Mouse (Mus musculus): Measurements from ENCODE around the gene Sh2b2. TPM values are rescaled to one million over a fixed set of nuclear protein-coding genes. Genes with fewer than 3 reads are reported as not detected.
A peak's percentile ranks its signal among the peaks of the same experiment; 100 is the strongest.
"Not testable (repeated sequence)": the region's sequence is repeated elsewhere in the genome, so short reads cannot be mapped to it uniquely, and the experiment has no call there.

Gene Sh2b2
- polyA plus RNA-seq, 1 experiment from 2014 or later, result 28.0 TPM

GRCm38 (mm10) chr5:136230348-136231035 is 15.9 kb downstream of the Sh2b2 start:
- Histone ChIP-seq H3K27ac (no peak overlapping the region), H3K4me3 (no peak overlapping the region), H3K9ac (no peak overlapping the region), H3K27me3 (replicated peaks) (no peaks in the 10 kb centered on the region), H3K4me2 (replicated peaks) (no peak overlapping the region), H3K4me1 (peaks cover 28% of the 10 kb centered on the region), H3K9me3 (no peaks in the 10 kb centered on the region), H3K36me3 (peaks cover 45% of the 10 kb centered on the region)
- 0 out of 2 replicates have a peak, but pooled peaks have one; percentile 33 for ATAC-seq (ENCODE audit: low FRiP score, low read depth)
- 59% methylated on average over 4 of the region's 4 CpGs for WGBS

- H3K27me3 ChIP-seq (replicated peaks), result no peaks in the 10 kb centered on the region
- H3K36me3 ChIP-seq, result peaks cover 72% of the 10 kb centered on the region
- no peak overlapping the region for H3K4me3 ChIP-seq
- H3K9me3 ChIP-seq, result no peaks in the 10 kb centered on the region
- peaks cover 11% of the 10 kb centered on the region; the same call in 1 of the 2 replicates for H3K4me1 ChIP-seq
- no peak overlapping the region for H3K27ac ChIP-seq
- H3K4me2 ChIP-seq (replicated peaks), result no peak overlapping the region
- H3K9ac ChIP-seq, result no peak overlapping the region
- WGBS, result 81% methylated on average over 7 of the region's 7 CpGs
- ATAC-seq (ENCODE audit: low FRiP score, low read depth), result no peak
These were observed 20.0 kb downstream of the Sh2b2 start for GRCm38 (mm10) chr5:136226246-136226876.

GRCm38 (mm10) chr5:136218585-136218984 is 27.8 kb downstream of the Sh2b2 start:
- no peak for ATAC-seq (ENCODE audit: low FRiP score, low read depth)
- no peak overlapping the region for H3K4me3 ChIP-seq
- 86% methylated on average over 12 of the region's 12 CpGs for whole genome bisulfite sequencing
- H3K4me2 ChIP-seq (replicated peaks), result no peak overlapping the region
- H3K27ac ChIP-seq, result no peak overlapping the region
- no peaks in the 10 kb centered on the region for H3K9me3 ChIP-seq
- H3K27me3 ChIP-seq (replicated peaks), result no peaks in the 10 kb centered on the region
- no peak overlapping the region for H3K9ac ChIP-seq
- H3K4me1 ChIP-seq, result no peaks in the 10 kb centered on the region
- peaks cover 41% of the 10 kb centered on the region for H3K36me3 ChIP-seq

GRCm38 (mm10) chr5:136217932-136218381 is 28.4 kb downstream of the Sh2b2 start:
- Histone ChIP-seq H3K4me1 (no peaks in the 10 kb centered on the region), H3K9me3 (no peaks in the 10 kb centered on the region), H3K36me3 (peaks cover 35% of the 10 kb centered on the region), H3K4me3 (no peak overlapping the region), H3K9ac (no peak overlapping the region), H3K27ac (no peak overlapping the region), H3K27me3 (replicated peaks) (no peaks in the 10 kb centered on the region), H3K4me2 (replicated peaks) (no peak overlapping the region)
- WGBS, result 72% methylated on average over 4 of the region's 4 CpGs
- ATAC-seq (ENCODE audit: low FRiP score, low read depth), result no peak

GRCm38 (mm10) chr5:136217004-136217665 is 29.2 kb downstream of the Sh2b2 start:
- ATAC-seq (ENCODE audit: low FRiP score, low read depth), result no peak
- 87% methylated on average over 18 of the region's 18 CpGs for WGBS
- Histone ChIP-seq H3K36me3 (peaks cover 33% of the 10 kb centered on the region), H3K9me3 (no peaks in the 10 kb centered on the region), H3K27me3 (replicated peaks) (no peaks in the 10 kb centered on the region), H3K4me3 (no peak overlapping the region), H3K4me1 (no peaks in the 10 kb centered on the region), H3K9ac (no peak overlapping the region; the same call in 1 of the 2 replicates), H3K4me2 (replicated peaks) (no peak overlapping the region), H3K27ac (no peak overlapping the region)

- Histone ChIP-seq H3K4me3 (no peak overlapping the region), H3K27me3 (replicated peaks) (no peaks in the 10 kb centered on the region), H3K9me3 (no peaks in the 10 kb centered on the region), H3K4me2 (replicated peaks) (no peak overlapping the region), H3K9ac (no peak overlapping the region), H3K4me1 (no peaks in the 10 kb centered on the region), H3K27ac (no peak overlapping the region), H3K36me3 (peaks cover 23% of the 10 kb centered on the region; the same call in 1 of the 2 replicates)
- WGBS, result 87% methylated on average over 5 of the region's 5 CpGs
- ATAC-seq (ENCODE audit: low FRiP score, low read depth), result no peak
These were observed 30.4 kb downstream of the Sh2b2 start for GRCm38 (mm10) chr5:136215958-136216357.

- Histone ChIP-seq H3K9me3 (no peaks in the 10 kb centered on the region), H3K27ac (no peak overlapping the region), H3K4me3 (no peak overlapping the region), H3K4me2 (replicated peaks) (no peak overlapping the region), H3K4me1 (no peaks in the 10 kb centered on the region), H3K9ac (no peak overlapping the region), H3K27me3 (replicated peaks) (no peaks in the 10 kb centered on the region), H3K36me3 (peaks cover 16% of the 10 kb centered on the region; the same call in 1 of the 2 replicates)
- WGBS, result 91% methylated on average over 3 of the region's 3 CpGs
- no peak for ATAC-seq (ENCODE audit: low FRiP score, low read depth)
These were observed 31.1 kb downstream of the Sh2b2 start for GRCm38 (mm10) chr5:136215211-136215610.

- Histone ChIP-seq H3K4me3 (no peak overlapping the region), H3K4me1 (no peaks in the 10 kb centered on the region), H3K9ac (no peak overlapping the region), H3K27me3 (replicated peaks) (no peaks in the 10 kb centered on the region), H3K36me3 (peaks cover 3% of the 10 kb centered on the region; the same call in 1 of the 2 replicates), H3K4me2 (replicated peaks) (no peak overlapping the region), H3K9me3 (no peaks in the 10 kb centered on the region), H3K27ac (no peak overlapping the region)
- 82% methylated on average over 5 of the region's 5 CpGs for WGBS
- ATAC-seq (ENCODE audit: low FRiP score, low read depth), result no peak
These were observed 32.6 kb downstream of the Sh2b2 start for GRCm38 (mm10) chr5:136213716-136214115.

GRCm38 (mm10) chr5:136212716-136213115 is 33.6 kb downstream of the Sh2b2 start:
- WGBS, result 91% methylated on average over 11 of the region's 11 CpGs
- no peaks in the 10 kb centered on the region for H3K27me3 ChIP-seq (replicated peaks)
- H3K9ac ChIP-seq, result no peak overlapping the region
- H3K9me3 ChIP-seq, result no peaks in the 10 kb centered on the region
- no peaks in the 10 kb centered on the region for H3K36me3 ChIP-seq
- H3K4me3 ChIP-seq, result no peak overlapping the region
- no peak overlapping the region for H3K4me2 ChIP-seq (replicated peaks)
- no peaks in the 10 kb centered on the region for H3K4me1 ChIP-seq
- no peak for ATAC-seq (ENCODE audit: low FRiP score, low read depth)
- no peak overlapping the region for H3K27ac ChIP-seq

GRCm38 (mm10) chr5:136211341-136212102 is 34.8 kb downstream of the Sh2b2 start:
- not testable (repeated sequence) for H3K36me3 ChIP-seq; H3K4me1 ChIP-seq; H3K9me3 ChIP-seq; H3K27ac ChIP-seq; H3K4me2 ChIP-seq (replicated peaks); H3K9ac ChIP-seq; ATAC-seq (ENCODE audit: low FRiP score, low read depth); H3K27me3 ChIP-seq (replicated peaks); H3K4me3 ChIP-seq
- WGBS, result 90% methylated on average over 14 of the region's 14 CpGs

- Histone ChIP-seq H3K4me3 (no peak overlapping the region), H3K9ac (no peak overlapping the region), H3K4me1 (no peaks in the 10 kb centered on the region), H3K27me3 (replicated peaks) (no peaks in the 10 kb centered on the region), H3K4me2 (replicated peaks) (no peak overlapping the region), H3K36me3 (no peaks in the 10 kb centered on the region), H3K27ac (no peak overlapping the region), H3K9me3 (no peaks in the 10 kb centered on the region)
- ATAC-seq (ENCODE audit: low FRiP score, low read depth), result no peak
- WGBS, result 71% methylated on average over 5 of the region's 5 CpGs
These were observed 35.8 kb downstream of the Sh2b2 start for GRCm38 (mm10) chr5:136210549-136210948.

- H3K27me3 ChIP-seq (replicated peaks), result no peaks in the 10 kb centered on the region
- H3K9ac ChIP-seq, result no peak overlapping the region
- no peak overlapping the region for H3K4me2 ChIP-seq (replicated peaks)
- ATAC-seq (ENCODE audit: low FRiP score, low read depth), result peak; percentile 34; the same call in 1 of the 2 replicates
- H3K4me3 ChIP-seq, result no peak overlapping the region
- H3K27ac ChIP-seq, result no peak overlapping the region
- WGBS, result 34% methylated on average over 7 of the region's 7 CpGs
- H3K4me1 ChIP-seq, result peaks cover 6% of the 10 kb centered on the region
- H3K9me3 ChIP-seq, result no peaks in the 10 kb centered on the region
- H3K36me3 ChIP-seq, result peaks cover 4% of the 10 kb centered on the region
These were observed 44.5 kb downstream of the Sh2b2 start for GRCm38 (mm10) chr5:136201832-136202231.
